Mouse (Mus musculus) layer of hippocampus, adult 18-20 months (tissue): ENCODE results near the gene Msx1. TPM values are rescaled to one million over a fixed set of nuclear protein-coding genes. Genes with fewer than 3 reads are reported as not detected.
"Not testable (repeated sequence)": the region's sequence is repeated elsewhere in the genome, so short reads cannot be mapped to it uniquely, and the experiment has no call there.

Experiments used
- DNase-seq, 2 experiments: peaks; one replicate each; pipeline ENCODE4 v3.0.0; 2022; ENCODE audit warnings: low spot score in 2 of 2
- long read RNA-seq: library from polyadenylated mRNA; stranded (forward); transcript quantifications from one replicate; pipeline ENCODE4 v2.0.0, GENCODE M21; 2021
- total RNA-seq, 2 experiments: library from RNA; stranded (reverse); gene quantifications; 2 replicates each; pipeline ENCODE4 v1.2.3; 2021

The Msx1 gene
- 1 to 10 TPM; 4.9 to 6.3 TPM for total RNA-seq
- long read RNA-seq, transcript Msx1-201 (2 exons, 1,935 nt), result major isoform, 13 of 16 reads
- long read RNA-seq, partial matches to known transcripts, result 0 of 16 reads
- long read RNA-seq, other reads (novel, unspliced or antisense), result 2 of 16 reads

DNA sequence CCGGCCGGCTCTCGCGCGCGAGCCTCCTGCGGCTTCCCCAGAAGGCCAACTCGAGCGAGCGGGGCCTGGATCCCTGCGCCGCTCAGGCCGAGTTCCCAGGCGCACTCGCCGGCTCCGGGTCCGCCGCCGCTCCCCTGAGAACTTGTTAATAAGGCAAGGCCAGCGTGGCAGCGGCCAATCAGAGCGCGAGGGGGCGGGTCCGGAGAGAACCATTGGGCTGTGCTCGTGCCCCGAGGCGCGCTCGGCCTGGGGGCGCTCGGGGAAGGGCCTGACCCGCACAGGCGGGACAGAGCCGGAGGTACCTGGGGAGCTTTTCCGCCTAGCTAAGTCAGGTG, at the start of gene Msx1:
Gene Msx1, minus strand, starts transcription at position 123 of the 335 bp plus-strand sequence.
- DNase-seq, result peak; percentile 30 to 61

DNA sequence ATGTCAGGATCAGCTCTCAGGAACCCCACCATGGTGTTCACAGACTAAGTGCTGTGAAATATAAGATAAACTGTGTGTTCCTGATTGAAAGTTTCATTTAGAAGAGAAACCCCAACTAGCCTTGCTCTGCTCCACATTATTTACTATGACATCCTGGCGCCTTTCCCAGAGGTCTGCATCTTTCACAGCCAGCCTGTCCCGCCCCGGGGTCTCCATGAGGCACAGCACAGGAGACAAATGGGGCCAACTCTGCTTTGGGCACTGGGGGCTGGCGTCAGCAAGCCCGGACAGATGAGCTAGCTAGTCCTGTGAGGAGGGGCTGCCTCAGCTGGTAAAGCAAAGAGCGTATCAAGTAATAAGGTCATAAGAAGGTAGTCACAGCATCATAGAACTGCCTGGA, 41.1 kb upstream of the Msx1 start:
- no peak for DNase-seq

DNA sequence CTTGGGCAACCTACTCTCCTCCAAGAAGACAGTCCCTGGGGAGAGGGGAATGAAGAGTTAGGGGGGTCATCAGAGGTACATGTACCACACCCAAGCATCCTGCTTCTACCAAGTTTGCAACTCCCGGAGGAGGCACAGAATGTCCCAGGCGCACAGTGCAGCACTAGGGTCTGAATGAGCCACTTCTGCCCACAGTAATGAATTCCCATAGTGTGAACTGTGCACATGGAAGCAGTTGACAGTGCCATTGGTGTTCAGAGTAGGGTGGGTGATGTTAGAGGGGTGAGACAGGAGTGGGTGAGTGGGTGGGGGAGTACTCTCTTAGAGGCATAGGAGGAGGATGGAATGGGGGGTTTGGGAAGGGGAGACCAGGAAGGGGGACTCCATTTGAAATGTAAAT, 39.9 kb upstream of the Msx1 start:
- DNase-seq, result no peak

DNA sequence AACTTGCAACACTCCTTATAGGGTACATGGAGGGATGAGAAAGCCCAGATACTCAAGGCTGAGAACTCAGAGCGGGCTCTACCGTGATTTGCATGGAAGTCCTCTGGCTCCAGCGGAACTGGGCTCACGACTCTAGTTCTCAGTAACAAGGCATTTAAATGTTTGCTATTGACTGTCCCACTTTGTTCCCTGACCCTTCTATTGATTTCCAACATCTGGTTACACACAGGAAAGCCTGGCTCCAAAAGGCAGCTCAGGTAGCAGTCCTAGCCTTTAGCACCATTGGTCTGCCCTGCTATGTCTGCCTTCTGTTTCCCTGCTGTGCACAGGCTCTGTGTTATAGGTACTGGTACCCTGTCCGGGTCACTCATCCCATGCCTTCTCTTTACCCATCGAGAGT, 36.5 kb upstream of the Msx1 start:
- DNase-seq, result no peak

DNA sequence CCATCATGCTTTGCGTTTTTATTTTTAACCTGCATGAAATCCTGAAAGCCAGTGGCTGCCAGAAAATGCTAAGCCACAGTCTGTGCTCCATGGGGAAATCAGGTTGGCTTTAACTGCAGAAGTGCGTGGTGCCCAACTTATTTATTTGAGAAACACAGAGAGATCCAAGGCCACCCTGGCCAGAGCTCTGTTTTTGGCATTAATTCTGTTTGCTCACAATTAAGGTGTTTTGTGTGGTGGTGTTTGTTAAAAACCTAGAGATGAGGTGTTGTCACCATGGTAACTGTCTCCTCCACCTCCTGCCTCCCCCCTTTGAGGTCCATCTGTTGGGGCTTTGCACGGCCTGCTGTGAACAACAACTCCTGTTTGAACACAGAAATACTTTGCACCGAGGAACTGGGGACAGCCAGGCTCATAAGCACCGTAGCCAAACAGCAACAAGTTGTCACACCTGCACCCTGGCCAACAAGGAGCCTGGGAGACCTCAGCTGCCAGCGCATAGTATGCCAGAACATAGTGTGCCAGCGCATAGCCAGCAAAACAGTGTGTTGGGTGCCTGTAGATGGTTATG, 35.9 kb upstream of the Msx1 start:
- peak; percentile 79 to 86 for DNase-seq

DNA sequence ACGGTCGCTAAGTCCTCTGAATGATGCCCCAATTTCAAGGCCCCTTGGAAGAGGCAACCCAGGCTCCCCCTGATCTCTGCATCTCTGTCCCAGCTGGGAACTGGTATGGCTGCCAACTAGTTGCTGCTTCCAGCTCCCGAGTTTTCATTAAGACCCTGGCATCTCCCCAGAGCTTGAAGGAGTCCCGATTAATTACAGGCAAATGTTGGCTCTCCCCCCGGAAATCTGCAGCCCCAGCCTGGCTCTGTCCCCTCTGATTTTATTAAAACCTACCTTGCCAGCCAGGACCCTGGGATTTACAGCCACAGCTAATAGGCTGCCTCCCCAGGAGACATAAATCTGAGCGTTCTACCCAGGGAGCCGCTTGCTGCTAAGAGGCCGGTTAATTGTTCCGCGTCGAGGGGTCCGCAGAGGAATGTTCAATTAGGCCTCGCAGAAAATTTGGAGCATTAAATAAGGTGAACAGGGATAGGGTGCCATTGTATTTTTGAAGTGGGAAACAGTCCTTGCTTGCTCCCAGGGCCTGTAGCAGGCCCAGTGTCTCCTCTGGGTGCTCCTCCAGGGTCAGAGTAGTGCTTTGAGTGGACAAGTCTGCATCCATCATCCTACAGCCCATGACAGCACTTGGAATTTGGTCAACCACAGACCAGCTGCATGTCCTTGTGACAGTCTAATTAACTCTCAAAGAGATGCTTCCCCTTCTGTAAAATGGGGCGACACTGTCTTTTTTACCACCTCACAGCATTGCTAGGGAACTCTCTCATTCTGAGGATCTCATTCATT, 33.6 kb upstream of the Msx1 start:
- DNase-seq, result peak; percentile 38 to 68

DNA sequence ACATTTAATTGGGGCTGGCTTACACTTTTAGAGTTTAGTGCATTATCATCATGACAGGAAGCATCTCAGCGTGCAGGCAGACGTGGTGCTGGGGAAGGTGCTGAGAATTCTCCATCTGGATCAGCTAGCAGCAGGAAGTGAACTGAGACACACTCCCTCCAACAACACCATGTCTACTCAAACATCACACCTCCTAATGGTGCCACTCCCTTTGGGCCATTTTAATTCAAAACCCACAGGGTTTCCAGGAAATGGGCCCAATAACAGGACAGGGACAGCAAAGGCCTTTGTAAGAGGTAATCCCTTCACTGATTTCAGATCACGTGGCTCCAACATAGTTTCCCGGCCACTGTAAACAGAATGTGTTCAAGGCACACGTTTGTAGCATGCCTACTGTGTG, 31.7 kb upstream of the Msx1 start:
- DNase-seq, result no peak

DNA sequence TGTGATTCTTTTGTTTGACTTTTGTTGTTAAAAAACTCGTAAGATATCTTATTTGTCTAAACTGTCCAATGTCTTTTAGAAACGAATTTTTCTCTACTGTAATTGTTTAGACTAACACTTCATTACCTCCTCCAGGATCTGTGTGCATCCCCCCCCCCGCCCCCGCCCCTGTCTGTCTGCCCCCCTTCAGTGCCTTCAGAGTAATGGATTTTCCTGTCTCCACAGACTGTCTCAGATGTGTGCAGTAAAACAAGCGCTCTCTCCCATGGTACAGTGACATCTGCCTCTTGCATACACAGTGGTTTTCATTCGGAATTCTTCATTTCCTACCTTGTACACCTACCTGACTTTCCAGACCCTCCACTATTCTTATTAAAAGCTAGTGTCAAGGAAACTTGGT, 29.9 kb upstream of the Msx1 start:
- no peak for DNase-seq

DNA sequence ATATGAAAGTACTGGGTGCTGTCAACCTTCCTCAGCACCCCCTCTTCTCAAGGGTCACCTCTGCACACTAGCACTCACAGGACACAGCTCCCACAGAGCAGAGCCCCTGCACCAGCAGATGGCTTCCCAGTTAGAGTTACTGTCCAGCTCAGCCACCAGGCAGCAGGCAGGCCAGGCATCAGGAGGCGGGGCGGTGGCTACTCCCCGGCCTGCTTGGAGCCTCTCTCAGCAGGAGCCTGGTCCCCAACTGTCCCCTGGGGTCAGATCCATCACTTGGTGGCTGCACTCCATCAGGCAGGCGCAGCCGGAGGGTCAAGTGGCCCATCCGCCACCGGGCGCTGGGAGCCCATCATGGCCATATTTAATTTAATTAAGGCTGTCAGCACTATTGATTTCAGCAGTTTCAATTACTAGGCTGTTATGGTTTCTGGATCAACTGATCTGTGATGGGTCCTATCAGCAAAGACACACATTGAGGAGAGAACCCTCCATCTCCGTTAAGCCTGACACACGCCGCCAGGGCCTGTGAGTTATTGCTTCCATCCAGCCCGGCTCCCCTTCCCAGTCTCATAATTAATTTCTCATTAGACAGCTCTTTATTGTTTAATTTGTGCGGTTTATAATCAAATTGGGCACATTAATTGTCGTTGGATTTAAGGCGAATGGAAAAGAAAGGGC, 27.1 kb upstream of the Msx1 start:
- DNase-seq, result no peak

DNA sequence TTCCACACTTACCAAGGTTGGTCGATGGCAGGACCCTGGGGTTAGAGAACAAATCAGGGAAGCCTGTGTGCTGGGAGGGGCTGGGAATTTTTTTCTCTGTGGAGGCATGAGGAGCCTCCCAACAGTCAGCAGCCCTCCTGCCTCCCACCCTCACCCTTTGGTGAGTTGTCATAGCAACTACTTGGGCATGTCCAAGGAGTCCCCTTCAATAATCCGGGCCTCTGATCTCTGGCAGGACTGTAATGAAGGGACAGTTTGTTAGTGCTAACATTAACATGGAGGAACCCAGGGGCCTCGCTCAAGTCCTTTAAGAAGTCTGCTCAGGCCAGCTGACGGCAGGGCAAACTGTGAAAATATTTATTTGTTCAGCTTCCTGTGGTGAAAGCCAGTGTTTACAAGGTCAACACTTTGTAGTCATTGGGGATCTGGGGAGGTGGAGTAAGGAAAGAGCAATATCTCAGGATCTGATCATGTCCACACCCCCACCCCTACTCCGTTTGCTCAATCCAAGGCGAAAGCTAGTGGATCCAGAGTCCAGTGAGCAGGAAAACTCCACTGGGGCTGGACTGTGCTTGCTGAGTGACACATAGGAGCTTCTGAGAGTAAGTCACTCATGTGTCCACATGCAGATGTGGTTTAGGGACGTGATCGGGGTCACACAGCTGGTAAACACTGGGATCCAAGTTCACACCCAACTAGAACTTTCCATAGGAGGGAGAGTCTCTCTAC, 24.8 kb upstream of the Msx1 start:
- no peak for DNase-seq

DNA sequence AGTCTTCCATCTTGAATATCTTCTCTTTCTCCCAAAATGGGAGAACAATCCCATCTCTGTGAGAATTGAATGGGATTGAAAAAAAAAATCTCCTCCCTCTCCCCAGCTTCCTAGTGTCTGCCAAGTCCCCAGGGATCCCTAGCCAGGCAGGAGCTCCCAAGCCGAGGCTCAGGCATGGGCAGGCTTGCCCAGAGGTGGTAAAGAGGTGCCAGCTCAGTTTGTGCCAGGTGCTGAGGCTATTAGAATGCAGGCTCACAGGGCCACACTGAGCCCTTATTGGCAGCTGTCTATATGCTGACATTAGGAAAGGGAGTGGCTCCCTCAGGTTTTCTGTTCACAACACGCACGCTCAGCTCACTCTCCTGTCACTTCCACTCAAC, 11.9 kb upstream of the Msx1 start:
- no peak for DNase-seq

DNA sequence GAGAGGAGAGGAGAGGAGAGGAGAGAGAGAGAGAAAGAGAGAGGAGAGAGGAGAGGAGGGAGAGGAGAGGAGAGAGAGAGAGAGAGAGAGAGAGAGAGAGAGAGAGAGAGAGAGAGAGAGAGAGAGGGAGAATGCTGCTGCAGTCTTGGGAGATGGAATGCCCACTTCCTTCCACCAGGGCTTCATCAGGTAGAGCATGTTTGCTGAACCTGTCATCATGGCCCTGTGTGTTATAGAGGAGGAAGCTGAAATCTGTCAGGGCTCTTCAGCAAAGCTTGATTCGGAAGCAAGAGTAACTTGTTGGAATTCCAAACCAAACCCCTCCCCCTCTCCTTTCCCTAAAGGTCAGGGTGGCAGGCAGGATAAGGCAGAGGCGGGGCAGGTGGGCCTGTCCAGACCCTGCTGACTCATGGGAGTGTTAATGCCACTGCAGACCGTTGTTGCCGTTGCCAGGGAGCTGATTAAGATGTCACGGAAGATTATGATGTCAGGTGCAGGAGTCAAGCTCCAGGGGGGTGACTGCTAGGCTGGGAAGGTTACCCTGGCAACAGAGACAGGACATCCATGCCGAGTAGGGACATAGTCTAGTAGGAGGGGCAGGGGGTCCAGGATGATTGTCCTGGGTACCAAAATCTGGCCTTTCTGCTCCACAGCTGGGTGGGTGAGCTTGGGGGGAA, 11.3 kb upstream of the Msx1 start:
- DNase-seq, result no peak

DNA sequence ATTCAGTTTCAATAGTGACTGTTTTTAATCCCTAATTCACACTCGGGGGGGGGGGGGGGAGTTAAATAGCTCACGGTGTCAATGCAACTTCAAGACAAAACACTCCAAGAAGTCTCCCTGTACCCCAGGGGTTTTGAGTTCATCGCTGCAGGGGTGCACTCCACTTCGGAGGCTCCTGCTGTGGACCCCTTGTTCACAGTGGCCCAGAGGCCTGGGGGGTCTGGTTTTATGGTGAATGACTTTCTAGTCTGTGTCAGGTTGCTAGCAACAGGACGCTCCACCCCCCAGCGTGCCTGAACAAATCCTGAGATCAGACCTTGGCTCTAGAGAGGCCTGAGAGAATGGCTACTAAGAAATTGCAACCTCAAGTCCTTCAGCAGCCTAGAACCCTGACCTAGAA, 8.4 kb upstream of the Msx1 start:
- DNase-seq, result no peak

DNA sequence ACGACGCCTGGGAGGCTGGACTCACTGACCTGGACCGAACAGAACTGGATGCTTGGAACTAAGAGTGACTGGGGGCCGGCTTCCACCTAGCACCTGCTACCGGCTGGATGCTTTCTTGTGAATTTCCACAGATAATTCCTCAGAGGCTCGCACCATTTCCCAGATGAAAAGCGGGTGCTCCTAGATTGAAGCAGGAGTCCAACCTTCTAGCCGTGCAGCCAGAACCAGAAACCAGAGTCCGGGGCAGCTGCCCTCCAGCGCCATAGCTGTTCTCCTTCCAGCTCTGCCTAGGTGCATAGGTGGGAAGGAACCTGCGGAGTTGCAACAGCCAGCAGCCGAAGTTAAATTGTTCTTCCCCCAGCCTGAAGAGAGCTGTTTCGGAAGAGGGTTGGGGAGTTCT, 7.6 kb upstream of the Msx1 start:
- DNase-seq, result no peak

DNA sequence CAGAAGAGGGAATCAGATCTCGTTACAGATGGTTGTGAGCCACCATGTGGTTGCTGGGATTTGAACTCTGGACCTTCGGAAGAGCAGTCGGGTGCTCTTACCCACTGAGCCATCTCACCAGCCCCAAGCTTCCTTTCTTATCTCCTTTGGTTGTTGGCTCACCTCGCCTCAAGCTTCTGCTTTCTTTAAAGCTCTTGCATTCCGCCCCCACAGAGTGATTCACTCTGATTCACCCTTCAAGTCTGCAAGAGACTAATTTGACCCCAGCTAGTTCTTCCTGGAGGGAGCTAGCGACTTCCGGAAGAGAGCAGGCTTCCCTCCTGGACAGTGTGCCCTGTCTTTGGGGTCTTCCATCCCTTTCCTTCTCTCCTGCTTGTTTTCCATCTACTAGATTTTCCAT, 6.1 kb upstream of the Msx1 start:
- DNase-seq, result not testable (repeated sequence)

DNA sequence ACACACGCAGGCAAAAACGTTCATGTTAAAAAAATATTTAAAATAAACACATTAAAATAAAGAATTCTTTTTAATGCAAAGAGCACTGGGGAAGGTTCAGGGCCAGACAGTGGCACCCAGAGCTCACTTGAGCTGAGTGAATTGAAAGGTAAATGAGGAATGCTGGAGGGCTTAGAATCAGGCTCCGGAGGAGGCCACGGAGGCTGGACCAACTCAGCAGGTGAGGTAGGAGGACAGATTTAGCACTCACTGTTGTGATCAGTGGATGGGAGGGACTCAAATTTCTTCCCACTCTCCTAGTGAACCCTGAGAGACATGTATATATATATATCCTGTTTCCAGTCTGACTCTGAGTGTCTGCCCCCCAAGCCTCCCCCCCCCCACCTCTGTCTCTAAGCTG, 5.5 kb upstream of the Msx1 start:
- no peak for DNase-seq

DNA sequence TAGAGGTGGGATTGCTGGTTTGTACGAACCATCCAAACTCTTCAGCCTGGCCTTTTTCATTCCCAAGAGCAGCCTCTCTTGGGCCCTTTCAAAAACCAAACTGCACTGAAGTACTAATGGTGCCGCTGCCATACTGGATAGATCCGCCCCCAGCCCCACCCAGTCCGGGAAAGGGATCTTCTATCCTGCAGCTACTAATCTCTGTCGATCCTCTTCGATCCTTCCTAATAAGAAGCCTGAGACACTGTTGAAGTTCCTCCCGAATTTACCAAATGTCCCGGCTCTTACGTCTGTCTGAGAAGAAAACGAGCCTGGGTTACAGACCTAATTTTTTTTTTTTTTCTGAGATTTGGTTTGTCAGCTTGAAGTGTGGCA, 4.9 kb upstream of the Msx1 start:
- no peak for DNase-seq

DNA sequence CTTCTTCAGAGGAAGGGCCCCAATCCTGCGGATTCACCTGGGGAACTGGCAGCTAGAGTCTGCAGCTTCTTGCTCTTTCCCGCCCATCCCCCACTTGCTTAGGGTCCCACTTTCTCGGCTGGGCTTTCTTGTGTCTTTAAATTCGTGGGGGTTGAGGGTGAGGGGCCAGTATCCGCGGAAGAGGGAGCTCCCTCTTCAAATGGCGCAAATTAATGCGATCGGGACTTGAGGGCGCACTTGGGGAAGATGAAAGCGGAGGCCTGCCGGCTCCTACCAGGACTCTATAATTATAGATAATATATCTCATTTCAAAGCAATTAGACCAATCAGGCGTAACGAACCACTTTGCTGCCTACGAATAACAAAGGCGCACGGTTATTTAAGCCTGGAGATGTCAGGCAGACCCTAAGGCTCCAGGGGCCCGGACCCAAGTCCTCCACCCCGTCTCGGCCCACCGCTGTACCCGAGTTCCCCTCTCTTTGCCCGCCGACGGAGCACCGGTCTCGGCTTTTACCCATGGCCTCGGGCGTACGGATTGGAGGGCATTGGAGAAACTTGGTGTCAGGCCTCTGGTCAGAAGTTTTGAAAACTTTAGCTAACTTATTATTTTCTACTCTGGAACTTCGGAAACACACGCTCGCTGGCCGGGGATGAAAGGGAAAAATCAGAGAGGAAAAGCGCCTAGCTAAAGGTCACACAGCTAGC, 4.4 kb upstream of the Msx1 start:
- DNase-seq, result no peak

DNA sequence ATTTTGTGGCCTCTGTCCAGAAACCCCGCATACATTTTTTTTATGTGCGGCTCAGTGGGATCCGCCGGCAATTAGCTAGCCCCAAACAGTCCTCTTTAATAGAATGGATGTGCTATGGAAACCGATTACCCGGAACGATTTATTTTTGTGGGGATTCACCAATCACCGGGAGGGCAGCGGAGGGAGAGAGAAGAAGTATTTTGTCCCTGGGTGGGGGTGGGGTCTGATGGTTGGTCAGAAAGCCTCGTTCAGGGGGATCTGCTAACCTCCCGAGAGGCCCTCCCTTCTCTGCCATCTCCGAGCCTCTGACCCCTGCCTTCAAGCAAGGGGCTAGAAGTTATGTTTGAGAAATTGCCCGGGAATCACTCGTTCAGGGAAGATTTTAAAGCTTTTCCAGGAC, 3.6 kb upstream of the Msx1 start:
- DNase-seq, result no peak

DNA sequence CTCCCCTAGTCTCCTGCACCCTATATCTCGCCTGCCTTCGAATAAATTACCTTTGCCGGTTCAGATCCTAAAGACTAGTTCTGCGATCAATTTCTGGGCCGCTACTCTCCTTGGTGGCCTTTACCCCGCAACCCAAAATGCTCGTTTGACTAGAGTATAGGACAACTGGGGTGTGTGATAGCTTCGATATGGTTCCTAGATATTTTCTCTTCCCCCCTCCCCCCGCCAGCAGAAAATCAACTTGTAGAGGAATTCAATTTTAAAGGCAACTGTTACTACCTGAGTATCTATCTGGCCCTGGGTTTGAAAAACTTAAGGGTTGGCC, 3.2 kb upstream of the Msx1 start:
- no peak for DNase-seq
